Mouse (Mus musculus) T-helper 1 cell (primary cell): ENCODE data around the gene Hist1h2bc.
"Not testable (repeated sequence)": the region's sequence is repeated elsewhere in the genome, so short reads cannot be mapped to it uniquely, and the experiment has no call there.

Source experiments
- in situ Hi-C: fragments of 300-600 bp; cut with MboI, MseI; formaldehyde crosslinking; loops from one replicate; pipeline ENCODE4 v1.15.1; 2025; ENCODE audit warnings: high pct_unique_total_duplicates

Gene Hist1h2bc

DNA sequence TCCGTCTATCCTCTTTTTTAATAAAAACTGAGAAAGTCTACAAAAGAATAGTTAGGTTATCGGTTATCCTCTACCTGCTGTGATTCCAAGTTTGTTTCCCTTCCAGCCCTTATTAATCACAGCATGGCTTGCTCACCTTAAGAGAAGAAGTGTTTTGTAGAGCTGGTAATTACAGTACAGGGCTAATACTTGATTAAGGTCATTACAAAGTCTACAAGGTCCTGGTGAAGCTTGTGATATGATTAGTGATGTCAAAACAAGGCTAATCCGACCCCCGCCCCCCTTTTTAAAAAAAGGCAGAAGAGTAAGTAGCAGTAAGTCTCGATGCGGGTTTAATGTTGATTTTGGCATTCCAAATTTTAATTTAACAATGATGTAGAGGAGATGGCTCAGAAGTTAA lies 15.0 kb downstream of the Hist1h2bc start:
- in situ Hi-C loops = no loop called here

DNA sequence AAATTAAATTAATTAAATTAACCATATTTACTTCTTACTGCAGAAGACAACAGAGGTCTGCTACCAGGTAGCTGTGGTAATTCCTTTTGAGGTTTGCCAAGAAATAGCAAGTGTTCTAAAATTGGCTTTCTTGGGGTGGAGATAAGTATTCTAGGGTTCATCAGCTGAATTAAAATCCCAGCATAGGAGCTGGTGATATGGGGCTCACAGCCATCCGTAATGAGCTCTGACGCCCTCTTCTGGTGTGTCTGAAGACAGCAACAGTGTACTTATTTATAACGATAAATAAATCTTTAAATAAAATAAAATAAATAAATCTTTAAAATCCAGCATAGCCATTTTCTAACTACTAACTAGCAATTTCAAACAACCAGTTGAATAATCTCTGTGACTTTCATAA lies 15.8 kb downstream of the Hist1h2bc start:
- in situ Hi-C loops = no loop called here

DNA sequence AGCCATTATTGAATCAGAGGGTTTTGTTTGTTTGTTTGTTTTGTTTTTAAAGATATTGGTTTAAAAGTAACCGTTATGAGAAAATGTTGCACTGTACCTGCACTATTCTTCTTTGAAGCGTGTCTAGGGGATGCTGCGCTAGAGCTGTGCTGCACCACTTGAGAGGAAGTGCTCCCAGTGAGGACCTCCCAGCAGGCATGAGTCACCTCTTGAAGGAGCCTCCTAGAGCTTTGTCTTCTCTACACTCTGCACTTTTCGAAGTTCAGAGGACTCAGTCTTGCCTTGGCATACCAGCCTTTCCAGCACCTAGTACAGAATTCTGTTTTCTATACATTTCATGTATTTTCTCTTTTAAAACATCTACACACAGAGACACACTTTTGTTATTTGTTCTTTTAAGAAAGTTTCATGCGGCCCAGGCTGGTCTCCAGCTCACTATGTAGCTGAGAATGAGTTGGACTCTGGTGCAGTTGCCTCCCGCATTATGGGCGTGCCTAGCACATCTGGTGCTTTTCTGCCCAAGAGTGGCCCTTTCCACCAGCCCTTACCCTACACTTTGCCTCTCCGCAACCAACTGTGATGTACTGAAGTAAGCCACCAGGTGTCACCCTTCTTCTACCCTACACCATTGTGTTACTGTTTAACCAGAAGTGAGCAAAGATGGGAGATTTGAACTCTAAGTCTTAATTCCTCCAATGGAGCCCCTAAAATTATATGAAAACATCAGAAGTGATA lies 17.0 kb downstream of the Hist1h2bc start:
- in situ Hi-C loops = no loop called here

DNA sequence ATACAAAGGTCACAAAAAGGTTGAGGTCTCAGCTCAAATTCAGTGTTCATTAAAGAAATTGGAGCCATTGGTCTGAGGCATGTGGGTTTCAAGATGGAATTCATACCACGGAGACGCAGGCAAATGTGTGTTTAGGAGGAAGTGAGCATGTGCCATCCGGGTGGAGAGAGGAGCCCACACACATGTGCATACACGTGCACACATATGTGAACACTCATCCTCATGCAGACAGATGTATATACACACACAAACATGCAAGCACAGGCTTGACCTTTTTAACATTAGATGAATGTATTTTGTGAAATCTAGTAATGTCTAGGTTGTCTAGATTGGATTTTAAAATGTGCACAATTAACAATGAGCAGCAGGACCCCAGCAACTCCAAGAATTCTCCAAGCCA lies 18.2 kb downstream of the Hist1h2bc start:
- in situ Hi-C loops = no loop called here

DNA sequence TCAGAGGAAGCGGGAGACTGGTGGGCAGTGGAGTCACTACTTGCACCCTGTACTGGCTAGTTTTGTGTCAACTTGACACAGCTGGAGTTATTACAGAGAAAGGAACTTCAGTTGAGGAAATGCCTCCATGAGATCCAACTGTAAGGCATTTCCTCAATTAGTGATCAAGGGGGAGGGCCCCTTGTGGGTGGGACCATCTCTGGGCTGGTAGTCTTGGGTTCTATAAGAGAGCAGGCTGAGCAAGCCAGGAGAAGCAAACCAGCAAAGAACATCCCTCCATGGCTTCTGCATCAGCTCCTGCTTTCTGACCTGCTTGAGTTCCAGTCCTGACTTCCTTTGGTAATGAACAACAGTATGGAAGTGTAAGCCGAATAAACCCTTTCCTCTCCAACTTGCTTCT lies 18.8 kb downstream of the Hist1h2bc start:
- in situ Hi-C loops = not testable (repeated sequence)

DNA sequence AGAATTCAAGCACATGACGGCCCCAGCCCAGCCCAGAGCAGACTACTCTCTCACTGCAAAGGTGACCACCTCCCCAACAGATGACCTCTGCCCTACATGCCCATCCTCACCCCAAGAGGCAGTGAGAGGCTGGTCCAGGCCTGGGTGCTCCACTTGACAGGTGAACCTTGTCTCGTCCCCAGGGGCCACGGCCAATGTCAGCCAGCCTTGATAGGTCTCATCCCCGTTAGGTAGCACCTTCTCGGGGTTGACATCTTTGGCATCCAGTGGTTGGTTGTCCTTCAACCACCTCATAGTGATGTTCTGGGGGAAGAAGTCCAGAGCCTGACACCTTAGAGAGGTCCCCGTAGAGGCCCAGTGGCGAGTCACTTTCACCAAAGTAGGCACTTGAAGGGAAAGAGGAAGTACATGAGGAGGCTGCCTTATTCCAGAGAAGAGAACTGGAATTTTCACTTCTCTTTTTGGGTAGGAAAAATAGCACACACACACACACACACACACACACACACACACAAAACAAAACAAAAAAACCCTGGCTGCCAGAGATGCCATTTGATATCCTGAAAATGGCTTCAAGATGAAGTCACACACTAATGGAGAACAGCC lies 21.9 kb downstream of the Hist1h2bc start:
- in situ Hi-C loops = no loop called here

DNA sequence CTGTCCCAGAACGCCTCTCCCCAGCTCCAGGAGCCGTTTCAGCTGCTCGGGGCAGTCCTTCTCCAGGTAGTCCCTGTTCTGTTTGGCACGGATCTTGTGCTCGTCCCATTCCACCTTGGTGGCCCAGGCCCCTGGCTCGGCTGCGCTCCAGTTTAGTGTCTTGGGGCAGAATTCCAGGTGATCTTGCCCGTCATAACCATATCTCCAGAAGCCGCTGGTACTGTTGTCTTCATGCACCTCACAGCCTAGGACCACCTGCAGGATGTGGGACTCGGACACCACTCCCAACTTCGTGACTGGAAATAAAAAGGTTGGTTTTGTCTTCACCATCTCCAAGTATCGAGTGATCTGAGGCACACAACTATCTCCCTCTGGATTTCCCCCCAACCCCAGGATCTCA lies 22.8 kb downstream of the Hist1h2bc start:
- in situ Hi-C loops = no loop called here

DNA sequence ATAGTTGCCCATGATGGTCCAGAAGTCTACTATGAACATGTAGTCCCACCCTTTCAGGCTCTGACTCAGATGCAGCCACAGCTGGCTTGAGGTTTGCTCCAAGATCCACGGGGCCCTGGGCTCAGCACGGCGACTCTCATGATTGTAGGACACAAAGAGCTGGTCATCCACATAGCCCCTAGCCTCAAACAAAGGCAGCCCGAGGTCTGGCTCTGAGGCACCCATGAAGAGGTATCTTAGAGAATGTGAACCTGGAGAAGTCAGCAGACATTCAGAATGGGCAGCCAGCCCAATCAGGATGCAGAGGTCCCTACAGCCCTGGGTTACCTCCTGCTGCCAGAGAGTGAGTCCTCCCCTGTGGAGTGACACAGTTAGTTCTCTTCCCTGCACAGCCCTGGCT lies 24.0 kb downstream of the Hist1h2bc start:
- in situ Hi-C loops = no loop called here

DNA sequence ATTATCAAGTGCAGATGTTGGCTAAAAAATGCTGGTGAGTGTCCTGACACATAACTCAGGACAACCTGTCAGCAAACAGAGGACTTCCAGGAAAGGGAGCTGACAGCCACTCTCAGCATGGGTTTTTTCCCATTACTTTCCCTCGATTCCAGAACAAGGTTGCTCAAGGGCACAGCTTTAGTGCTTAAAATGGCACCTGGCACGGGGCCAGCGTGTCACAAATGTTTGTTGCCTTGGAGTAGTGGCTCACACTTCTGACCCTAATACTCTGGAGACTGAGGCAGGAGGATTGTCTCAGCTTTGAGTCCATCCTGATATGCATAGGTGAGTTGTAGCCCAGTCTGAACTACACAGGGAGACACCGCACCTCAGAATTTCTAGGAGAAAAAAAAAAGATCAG lies 24.7 kb downstream of the Hist1h2bc start:
- in situ Hi-C loops = no loop called here

DNA sequence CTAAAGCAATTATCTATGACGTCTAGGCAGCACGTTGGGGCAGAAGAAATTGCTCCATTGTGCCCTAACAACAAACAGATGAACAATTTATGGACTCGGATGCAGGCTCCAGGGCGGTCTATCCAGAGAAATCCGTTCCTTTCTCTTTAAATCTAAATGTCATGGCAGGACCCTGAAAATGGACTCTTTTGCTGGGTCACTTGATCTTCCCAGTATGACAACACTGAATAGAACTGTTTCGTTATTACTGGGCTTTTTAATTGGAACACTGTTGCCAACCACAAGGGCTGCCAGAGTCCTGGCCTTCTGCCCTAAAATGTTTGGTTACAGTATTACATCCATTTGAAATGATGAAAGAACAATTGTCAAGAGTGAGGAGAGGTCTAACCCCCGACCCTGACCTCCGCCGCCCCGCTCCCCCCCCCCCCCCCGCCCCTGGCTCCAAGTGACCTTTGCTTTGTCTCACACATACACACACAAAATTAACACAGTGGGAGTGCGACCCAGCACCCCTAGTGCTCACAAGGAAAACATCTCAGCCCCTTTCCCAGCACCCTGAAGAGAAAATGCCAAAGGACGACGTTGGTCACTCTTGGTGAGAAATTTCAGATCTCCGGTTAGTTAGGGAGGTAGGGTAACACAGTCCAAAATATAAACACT lies 25.8 kb downstream of the Hist1h2bc start:
- in situ Hi-C loops = no loop called here

DNA sequence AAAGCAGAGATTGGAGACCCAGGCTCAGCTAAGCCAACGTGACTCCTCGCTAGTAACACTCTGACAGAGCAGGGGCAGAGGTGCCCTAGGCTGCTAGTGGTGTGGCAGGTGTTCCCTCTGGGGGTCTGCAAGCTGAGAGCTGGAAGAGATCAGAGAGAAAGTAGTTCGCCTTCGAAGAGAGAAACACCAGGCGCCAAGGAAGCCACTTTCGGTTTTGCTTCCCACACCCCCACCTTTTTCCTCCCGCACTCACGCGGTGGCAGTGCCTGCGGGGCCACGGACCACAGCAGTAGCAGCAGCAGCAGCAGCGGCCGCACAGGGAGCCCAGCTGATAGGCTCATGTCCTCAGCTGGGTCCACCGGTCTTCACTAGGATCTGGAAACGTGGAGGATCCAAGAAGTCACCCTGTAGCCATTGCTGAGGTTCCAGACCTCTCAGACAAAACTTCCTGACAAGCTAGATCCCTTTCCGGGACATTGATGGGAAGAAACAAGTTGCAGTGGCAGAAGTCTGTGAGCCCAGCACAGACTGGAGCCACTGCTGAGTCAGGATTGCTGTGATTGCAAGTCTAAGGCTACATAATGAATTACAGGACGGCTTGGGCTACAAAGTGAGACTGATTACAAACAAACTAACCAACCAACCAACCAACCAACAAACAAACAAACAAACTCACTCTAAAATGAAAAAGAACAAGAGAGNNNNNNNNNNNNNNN lies 26.5 kb downstream of the Hist1h2bc start, which contains the start of gene Hfe:
TSS of gene Hfe (minus strand) at position 481 of the 716 bp plus-strand sequence.
- in situ Hi-C loops = no loop called here

DNA sequence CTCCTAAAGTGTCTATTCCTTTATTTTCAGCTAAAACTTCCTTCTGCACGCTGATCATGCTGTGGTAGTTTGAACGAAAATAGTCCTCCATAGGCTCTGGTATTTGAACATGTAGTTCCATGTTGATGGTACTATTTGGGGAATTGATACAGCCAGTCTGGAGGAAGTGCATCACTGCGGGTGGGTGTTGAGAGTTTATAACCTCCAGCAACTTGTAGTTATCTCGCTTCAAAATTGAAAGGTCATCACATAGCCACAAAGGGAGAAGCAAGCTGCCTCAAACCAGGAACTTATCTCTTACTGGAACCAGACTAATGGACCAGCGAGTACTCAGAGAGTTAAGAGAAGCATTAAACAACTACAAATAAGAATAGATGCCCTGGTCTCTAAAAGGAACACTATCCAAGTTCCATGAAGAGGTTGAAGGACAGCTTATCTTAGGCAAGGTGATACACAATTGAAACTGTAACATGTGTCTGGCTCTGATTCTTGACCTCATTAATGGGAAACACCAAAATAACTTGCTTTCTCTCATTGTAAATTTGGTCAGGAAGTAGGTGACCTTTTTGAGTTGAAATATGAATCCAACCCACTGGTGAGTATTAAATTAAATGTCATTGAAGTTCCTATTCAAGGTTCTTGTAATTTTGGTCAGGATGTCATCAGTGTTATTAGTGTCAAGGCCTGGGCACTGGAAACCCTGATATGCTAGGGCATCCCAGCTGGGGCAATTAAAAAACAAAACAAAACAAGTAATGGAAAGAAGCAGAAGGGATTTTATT lies 32.5 kb downstream of the Hist1h2bc start:
- in situ Hi-C loops = no loop called here

DNA sequence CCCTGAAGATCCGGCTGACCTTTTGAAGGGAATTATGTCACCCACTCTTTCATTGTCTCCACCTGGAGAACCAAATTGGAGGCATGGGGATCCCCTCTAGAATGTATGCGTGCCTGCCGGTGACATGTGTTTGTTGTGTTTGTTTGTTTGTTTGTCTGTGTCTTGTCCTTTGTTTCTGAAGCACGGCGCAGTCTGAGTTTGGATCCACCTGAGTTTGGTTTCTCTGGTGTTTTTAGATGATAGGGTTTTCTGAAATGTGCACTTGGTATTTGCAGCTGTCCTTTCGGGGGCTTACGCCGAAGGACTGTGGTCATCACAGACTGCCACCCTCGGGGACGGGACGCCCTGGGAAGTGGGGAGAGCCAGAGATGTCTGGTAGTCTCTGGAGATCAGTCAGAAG lies 33.2 kb downstream of the Hist1h2bc start:
- in situ Hi-C loops = no loop called here

DNA sequence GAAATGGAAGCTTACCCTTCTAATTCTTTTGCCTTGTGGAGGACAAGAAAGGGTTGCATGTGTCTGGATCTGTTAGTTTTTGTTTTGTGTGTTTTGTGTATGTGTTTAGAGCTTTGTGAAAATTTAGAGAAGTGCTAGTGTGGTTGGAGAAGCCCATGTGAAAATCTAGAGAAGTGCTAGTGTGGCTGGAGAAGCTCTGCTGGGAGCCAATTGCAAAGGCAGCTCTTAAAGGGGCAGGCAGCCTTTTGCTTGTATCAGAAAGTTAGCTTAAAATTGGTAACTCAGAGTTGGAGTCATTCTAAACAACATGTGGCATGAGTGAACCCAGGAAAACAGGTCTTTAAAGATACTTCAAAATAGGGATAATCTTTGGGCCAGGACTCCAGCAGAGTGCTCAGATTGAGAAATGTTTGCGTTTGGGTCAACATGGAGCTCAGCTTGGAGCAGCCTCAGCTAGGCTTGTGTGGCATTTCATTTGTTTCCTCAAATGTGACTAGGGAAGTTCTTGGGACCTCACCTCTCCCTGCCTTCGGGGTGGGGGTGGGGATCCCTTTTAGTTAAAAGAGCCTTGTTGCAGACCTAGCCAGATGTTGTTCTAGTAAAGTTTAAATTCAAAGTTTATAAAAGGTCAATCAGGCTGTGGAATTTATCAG lies 33.7 kb downstream of the Hist1h2bc start:
- in situ Hi-C loops = not testable (repeated sequence)

DNA sequence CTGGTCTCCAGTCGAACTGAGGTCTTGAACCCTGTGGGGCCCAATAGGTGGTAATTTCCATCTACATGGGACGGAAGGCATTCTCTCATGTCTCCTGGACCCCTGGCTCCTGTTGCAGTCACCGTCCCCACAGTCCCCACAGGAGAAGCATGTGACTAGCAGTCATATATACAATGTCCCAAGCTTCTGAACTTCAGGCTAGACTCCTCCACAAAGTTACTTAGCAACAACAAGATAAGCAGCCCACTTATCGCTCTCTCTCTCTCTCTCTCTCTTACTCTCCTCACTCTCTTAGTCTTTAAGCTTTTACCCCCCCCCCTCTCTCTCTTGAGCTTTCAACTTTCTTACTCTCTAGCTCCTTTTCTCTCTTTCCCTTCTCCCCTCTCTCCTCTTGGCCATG lies 40.2 kb downstream of the Hist1h2bc start:
- in situ Hi-C loops = no loop called here

DNA sequence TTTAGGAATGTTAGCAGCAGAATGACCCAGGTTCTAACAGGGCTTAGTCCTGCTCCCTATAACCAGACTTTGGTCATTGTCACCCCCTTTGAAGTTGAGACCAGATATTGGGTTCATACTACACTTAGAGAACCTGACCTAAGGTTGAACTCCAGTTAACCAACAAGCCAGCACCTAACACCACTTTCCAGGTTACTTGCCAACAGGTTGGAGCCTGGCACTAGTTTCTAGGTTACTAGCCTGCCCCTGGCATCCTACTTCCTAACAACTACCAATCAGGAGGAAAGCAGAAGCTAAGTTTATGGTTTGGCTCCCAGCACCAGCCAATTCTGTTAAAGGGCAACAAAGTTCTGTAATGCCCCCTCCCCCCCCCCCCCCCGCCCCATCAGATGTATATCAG lies 41.2 kb downstream of the Hist1h2bc start:
- in situ Hi-C loops = loop anchor here (5.0 kb wide), 1 partner anchor 33 kb away; no protein-coding TSS in a partner anchor

DNA sequence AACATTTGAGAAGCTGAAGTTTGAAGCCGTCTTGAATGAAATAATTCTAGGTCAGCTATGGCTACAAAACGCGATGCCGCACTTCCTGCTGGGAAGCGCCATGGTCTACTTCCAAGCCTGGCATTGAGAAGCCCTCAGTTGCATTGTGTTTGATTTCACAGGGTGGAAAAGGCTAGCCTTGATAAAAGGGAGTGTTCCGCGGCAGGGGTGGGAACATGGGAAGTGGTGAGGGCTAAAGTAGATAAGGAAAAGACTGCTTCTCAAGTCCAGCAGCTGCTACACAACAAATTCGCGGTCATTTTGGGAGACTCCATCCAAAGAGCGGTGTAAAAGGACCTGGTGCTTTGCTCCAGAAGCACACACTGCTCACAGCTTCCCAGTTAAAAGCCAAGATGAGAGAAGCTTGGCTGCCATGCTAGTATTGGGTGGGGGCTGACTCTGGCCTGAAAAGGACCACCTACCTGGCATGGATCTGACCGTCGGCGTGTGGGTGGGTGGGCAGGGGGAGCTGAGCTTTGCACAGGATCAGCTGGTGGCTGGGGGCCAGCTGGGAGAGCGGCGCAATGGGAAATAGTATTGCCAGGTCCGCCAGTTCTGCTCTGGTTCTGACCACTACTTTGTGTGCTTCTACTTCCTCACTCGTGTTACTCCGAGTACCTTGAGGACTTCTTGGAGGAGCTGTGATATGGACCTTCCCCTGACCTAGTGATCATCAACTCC lies 44.6 kb downstream of the Hist1h2bc start:
- in situ Hi-C loops = loop anchor here (5.0 kb wide), 1 partner anchor 36 kb away; no protein-coding TSS in a partner anchor

DNA sequence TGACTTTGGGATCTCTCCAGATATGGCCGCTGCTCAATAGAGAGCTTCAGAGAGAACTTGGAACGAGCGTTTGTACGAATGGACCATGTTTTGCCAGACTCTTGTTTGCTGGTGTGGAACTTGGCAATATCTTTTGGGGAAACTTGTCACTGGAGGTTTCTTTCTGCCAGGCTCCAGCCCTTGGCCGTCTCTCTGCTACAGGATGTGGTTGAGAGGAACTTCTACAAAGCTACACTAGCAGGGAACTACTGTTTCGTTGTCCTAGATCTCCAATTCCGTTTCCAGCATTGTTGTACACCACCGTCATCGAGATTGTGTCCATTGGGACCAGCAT lies 45.2 kb downstream of the Hist1h2bc start:
- in situ Hi-C loops = loop anchor here (5.0 kb wide), 1 partner anchor 37 kb away; no protein-coding TSS in a partner anchor

DNA sequence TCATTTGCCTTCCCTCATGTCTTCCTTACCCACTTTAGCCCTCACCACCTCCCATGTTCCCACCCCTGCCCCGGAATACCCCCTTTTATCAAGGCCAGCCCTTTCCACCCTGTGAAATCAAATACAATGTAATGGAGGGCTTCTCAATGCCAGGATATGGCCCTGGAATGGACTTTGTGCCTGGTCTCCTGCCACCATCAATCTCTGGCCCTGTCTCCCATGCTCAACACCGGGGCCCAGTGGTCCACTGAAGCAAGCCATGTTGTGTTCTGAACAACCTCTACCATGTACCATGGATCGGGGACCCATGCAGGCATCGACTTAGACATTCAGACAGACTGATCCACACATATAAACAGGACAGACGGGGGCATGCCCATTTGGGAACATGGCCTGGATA lies 45.7 kb downstream of the Hist1h2bc start:
- in situ Hi-C loops = loop anchor here (5.0 to 10.0 kb wide), 2 partner anchors 37 to 95 kb away; no protein-coding TSS in a partner anchor

DNA sequence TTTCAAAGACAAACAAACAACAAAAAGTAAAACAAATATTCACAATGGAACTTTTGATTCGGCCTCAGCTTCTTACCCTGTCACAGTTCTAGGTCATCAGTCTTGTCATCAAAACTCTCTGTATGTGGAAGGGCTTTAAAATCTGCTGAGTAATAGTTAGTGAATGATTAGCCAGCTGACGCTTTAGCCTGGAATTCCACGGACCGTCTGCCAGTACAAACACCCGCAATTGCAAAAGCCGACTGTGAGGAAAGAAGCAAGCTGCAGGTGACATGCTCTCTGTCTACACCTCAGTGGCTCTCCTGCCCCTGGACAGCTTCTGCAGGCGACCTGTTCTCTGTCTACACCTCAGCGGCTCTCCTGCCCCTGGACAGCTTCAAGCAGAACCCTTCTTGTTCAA lies 46.5 kb downstream of the Hist1h2bc start:
- in situ Hi-C loops = loop anchor here (10.0 kb wide), 1 partner anchor 96 kb away; no protein-coding TSS in a partner anchor
